Mouse (Mus musculus) kidney, adult 2 months (tissue): ENCODE data around the gene Akap6.

Experiments used
- CTCF ChIP-seq: fragments of 200-500 bp; conservative IDR thresholded peaks from 2 replicates; pipeline ENCODE4 v1.5.1; 2011; ENCODE audit warnings: low read depth, mild to moderate bottlenecking, control low read depth, low read length, moderate library complexity, mixed read lengths; ENCODE audit not compliant: insufficient read depth, insufficient read length
- POLR2A ChIP-seq: fragments of 200-500 bp; IDR thresholded peaks from one replicate; pipeline ENCODE4 v1.6.1; 2011; ENCODE audit warnings: low read depth, low read length, control low read depth

DNA sequence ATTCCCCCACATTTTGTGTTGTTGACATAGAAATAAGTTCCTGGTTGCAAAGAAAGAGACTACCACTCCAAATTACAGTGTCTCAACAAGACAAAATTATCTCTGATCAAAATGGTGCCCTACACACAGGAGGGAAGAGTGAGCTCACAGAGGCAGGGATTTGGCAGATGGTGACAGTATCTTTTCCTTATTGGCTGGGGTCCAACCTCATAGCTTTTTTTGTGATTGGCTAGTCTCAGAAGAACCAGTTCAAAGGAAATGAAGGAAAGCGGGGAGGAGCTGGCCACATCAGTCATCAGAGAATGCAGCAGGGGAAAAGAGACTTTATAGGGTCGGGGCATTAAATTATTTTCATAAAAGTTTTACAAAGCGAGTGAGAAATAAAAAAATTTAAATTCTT, 386.6 kb downstream of the Akap6 start:
- TF ChIP-seq CTCF = no peak
- TF ChIP-seq POLR2A = no peak
